Mouse (Mus musculus): Measurements from ENCODE around the gene Ino80e.
A peak's percentile ranks its signal among the peaks of the same experiment; 100 is the strongest.

The Ino80e gene

DNA sequence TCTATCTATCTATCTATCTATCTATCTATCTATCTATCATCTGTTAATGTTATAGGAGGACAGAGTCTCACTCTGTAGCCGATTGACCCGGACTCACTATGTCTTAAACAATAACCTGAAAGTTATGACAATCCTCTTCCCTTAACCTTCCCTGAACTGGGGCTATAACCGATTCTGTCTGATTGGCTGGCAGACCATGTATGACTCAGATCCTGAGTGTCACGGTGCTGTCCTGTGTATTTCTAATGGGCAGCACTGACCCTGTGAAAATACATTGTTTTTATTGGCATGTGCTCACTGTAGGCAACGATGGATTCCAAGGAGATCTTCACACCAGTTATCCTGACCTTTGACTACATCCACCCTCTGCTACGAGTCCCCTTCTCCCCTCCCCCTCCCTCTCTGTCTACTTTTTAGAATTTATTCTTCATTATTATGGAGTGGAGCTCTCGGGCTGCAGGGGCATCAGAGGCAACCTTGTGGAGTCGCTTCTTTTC is 46.4 kb downstream of the Ino80e start:
- no peak for DNase-seq (ENCODE audit: low spot score in 2 of 2)

- no peak for DNase-seq (ENCODE audit: low spot score in 2 of 2)
Observed at GRCm38 (mm10) chr7:126809723-126810369, 52.3 kb downstream of the Ino80e start.

DNA sequence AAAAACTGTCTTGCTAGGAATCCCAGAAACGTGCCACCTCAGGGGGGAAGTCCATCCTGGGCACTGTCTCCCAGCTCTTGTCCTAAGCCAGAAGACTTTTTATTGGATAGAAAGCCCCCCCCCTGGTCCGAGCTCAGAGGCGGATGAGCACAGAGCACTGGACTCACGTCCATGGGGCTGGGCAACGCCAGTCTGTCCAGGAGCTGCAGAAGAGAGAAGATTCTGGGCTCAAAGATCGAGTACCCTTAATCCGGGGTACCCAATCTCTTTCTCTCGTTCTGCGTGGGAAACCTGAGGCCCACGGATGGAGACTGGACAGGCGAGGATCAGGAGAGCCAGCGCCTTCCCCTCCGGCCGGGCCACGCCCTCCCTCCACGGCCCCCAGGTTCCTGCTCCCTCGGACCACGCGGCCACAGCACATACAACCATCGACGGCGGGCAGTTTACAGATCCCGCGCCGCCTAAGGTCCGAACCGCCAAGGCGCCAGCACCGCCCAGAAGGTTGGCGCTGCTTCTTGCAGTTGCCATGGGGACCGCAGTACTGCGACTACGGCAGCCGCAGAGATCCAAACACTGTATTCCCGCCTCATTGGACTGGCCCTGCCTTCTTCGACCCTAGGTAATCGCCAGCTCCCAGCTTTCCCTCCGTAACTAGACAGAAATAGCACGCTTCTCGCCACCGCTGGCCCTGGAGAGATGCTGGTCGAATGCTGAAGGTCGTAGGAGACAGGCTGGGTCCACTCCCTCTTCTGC is 53.3 kb downstream of the Ino80e start:
- peak; percentile 83 for DNase-seq (ENCODE audit: low spot score in 2 of 2)

DNA sequence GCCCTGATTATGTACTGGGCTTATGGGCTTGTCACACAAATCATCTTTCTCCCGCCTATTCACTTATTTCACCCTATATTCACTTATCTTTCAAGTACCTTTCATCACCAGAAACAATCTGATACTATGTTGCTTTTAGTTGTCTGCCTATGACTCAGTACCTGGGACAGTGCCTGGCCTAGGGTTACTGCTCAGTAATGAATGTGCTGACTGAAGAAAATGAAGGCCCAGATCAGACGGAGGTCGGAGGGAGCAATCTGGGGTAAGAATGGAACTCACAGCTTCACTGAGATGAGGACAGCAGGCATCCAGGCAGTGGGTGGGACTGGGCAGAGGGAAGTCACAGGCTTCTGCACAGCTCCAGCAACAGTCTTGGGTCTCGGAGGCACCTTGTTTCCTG is 54.8 kb downstream of the Ino80e start:
- no peak for DNase-seq (ENCODE audit: low spot score in 2 of 2)

- no peak for DNase-seq (ENCODE audit: low spot score in 2 of 2)
Observed at GRCm38 (mm10) chr7:126806956-126807355, 55.2 kb downstream of the Ino80e start.

- no peak for DNase-seq (ENCODE audit: low spot score in 2 of 2)
Observed at GRCm38 (mm10) chr7:126803751-126804150, 58.4 kb downstream of the Ino80e start.

DNA sequence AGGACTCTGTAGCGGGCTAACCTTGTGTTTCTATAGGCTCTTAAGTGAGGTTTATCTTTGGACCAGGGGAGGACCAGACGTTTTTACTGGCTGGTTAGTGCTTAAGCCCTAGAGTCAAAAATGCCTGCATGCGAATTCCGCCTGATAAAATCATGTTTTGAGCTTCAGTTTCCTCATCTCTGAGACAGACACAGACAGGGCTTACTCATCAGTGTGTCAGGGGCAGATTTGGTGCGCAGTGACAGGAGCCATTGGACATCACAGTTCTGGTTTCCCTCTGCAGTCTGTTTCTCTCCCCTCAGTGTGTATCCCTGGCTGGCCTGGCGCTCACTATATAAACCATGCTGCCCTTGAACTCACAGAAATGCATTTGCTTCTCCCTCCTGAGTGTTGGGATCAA is 59.0 kb downstream of the Ino80e start:
- no peak for DNase-seq (ENCODE audit: low spot score in 2 of 2)

GRCm38 (mm10) chr7:126802134-126802889 is 59.9 kb downstream of the Ino80e start:
- no peak for DNase-seq (ENCODE audit: low spot score in 2 of 2)

DNA sequence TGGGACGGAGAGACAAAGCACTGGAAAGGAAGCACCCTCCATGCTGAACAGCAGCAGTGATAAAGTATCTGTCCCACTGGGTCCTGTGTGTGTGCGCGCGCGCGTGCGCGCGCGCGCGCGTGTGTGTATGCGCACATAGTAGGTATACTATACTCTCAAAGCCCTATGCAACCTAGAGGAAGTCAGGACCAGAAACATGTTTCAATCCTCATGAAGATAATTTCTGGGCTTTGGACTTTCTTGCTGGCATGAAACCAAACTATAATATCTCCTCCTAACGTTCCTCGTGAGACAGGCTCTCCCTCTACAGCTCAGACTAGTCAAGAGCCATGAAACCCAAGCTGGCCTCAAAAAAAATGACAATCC is 61.1 kb downstream of the Ino80e start:
- DNase-seq (ENCODE audit: low spot score in 2 of 2): no peak
